Mouse (Mus musculus) left cerebral cortex, adult 2 months (tissue): ENCODE data around the gene Ghr. TPM values are rescaled to one million over a fixed set of nuclear protein-coding genes. Genes with fewer than 3 reads are reported as not detected.
A peak's percentile ranks its signal among the peaks of the same experiment; 100 is the strongest.

ENCODE experiments used
- DNase-seq, 2 experiments: peaks; one replicate each; pipeline ENCODE4 v3.0.0; 2021 to 2022; ENCODE audit warnings: low spot score in 2 of 2, mixed read lengths in 1 of 2; ENCODE audit errors: extremely low spot score in 1 of 2
- H3K27ac ChIP-seq: fragments of 200-600 bp; 2 replicates; pipeline ENCODE4 v1.8.1; 2022
- H3K4me3 ChIP-seq: fragments of 200-600 bp; 2 replicates; pipeline ENCODE4 v1.8.1; 2022
- CTCF ChIP-seq: fragments of 200-600 bp; IDR thresholded peaks from 2 replicates; pipeline ENCODE4 v1.8.1; 2022; ENCODE audit warnings: antibody characterized with exemption, mild to moderate bottlenecking, moderate library complexity
- intact Hi-C: fragments of 180-260 bp; cut with DNase I; formaldehyde crosslinking; loops from one replicate; pipeline ENCODE4 v1.15.1; 2025
- total RNA-seq, 2 experiments: library from RNA; stranded (reverse); gene quantifications; 2 replicates each; pipeline ENCODE4 v1.2.3; 2021

Ghr gene
- total RNA-seq, 2 experiments from 2014 or later: 12.2 to 14.0 TPM

DNA sequence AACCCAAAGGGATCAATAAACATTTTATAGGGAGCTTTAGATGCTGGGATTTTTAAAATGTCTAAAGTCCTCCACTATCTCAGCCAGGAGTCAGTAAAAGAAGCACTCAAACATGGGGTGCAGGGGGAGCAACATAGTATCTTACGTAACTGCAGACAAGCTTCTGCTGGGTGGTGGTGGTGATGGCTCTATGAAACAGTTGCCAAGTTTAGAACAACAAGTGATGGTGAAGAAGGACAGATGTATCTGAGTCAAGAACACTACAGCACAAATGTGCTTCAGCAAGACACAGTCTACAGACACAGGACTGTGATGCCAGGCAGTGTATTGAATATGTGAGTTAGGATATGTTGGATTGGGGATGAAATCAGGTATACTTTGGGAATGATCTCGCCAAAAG, 187.1 kb downstream of the Ghr start:
- no peak for TF ChIP-seq CTCF
- H3K27ac ChIP-seq: no peak overlapping the region
- H3K4me3 ChIP-seq: no peak overlapping the region
- DNase-seq: no peak
- intact Hi-C loops: no loop called here

DNA sequence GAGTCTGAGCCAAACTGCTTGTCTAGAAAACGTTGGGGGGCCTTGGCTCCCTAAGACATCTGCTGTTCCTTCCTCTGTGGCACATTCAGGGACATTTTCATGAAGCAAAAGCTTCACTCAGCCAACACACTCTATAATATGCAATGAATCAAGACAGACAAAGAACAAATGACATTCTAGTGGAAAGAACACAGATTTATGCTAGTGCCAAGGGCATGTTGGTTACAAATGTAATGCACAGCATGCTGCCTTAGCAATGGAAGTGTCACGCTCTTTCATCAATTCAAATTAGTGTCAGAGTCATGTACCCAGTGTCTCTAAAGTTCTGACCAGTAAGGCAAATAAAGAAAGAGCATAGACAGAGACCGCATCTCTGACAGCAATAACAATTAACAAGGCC, 187.6 kb downstream of the Ghr start:
- DNase-seq: no peak
- Histone ChIP-seq H3K4me3 (no peak overlapping the region), H3K27ac (no peak overlapping the region)
- no peak for TF ChIP-seq CTCF
- intact Hi-C loops: no loop called here

DNA sequence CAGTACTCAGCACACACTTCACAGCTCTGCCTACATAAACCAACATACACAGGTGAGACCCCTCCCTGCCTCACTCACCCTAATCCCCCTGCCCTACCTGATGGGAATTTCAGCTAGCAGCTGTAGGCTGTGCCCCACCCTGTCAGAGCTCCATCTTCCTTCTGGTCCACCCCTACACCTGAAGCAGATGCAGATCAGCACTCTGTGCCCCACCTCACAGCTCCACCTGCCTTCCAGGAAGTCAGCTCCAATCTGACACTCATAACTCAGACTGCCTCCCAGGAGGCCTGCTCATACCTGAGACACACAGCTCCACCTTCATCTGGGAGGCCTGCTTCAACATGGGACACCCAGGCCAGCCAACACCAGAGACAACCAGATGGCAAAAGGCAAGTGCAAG, 192.6 kb downstream of the Ghr start:
- H3K27ac ChIP-seq: no peak overlapping the region
- intact Hi-C loops: no loop called here
- no peak for DNase-seq
- no peak for TF ChIP-seq CTCF
- H3K4me3 ChIP-seq: no peak overlapping the region

DNA sequence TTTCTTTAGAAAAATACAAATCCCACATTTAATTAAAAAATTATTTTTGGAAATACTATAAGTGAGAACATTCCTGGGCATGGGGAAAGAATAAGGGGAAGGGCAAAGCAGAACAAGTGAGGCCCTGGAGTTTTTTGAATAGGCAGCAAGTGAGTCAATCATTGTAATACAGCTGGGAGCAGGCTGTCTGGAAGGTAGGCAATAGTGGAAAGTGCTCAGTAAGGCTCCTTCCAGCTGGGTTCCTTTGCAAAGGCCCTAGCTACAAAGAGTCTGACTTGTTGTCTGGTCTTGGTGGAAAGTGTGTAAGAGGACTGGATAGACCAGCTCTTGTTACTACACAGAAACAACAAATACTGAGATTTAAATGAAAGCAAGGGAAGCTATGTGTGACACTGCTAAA, 194.3 kb downstream of the Ghr start:
- intact Hi-C loops: no loop called here
- Histone ChIP-seq H3K27ac (no peak overlapping the region), H3K4me3 (no peak overlapping the region)
- no peak for TF ChIP-seq CTCF
- DNase-seq: no peak

DNA sequence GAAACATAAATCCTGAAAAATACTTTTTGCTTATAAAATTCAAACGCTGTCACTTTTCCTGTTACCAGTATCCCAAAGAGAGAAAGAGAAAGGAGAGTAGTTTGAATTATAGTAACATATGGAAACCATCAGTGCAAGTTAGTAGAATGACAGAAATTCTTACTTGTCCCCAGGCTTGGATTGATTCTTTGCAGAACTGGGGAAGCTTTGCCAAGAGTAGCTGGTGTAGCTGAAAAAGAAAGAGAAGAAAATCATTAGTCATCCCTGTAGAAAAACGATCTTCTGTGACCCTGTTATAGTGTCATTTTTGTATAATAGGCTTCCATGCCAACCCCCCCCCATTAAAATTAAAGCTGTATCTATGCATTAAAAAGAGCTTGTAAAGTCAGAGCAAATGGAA, 194.8 kb downstream of the Ghr start:
- Histone ChIP-seq H3K27ac (no peak overlapping the region), H3K4me3 (no peak overlapping the region)
- no peak for TF ChIP-seq CTCF
- no peak for DNase-seq
- intact Hi-C loops: no loop called here

DNA sequence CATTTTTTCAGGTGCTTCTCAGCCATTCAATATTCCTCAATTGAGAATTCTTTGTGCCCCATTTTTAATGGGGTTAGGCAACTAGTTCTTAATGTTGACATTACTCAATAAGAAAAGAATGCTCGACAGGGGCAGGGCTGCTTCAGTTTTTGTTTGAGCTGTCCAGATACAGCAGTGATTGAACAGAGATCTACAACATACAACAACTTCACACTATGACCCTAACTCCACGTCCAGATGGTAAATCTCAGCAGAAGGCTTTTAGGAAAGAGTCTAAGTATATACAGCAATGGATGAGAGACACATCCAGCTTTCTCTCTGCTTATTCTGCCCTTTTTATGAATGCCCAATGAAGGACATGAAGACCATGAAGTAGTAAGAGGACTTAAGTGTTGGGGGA, 199.5 kb downstream of the Ghr start:
- Histone ChIP-seq H3K4me3 (no peak overlapping the region), H3K27ac (no peak overlapping the region)
- intact Hi-C loops: no loop called here
- DNase-seq: no peak
- no peak for TF ChIP-seq CTCF

DNA sequence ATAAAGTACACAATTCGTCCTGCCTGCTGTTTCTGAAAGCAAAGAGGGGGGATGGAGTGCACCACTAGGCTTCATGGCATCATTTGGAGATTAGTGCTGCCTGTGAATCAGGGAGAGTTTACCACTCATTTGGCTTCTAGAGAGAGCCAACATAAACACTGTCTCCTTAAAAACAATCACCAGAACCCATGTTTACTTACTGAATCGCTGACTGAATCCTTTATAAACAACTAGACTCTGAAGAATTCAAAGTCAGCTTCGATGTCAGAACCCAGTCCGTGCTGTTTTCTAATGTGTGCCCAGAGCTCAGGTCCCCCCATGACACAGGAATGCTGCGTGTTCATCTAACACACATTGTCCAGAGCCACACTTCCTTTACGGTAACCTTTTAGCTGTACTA, 201.9 kb downstream of the Ghr start:
- intact Hi-C loops: no loop called here
- DNase-seq: no peak

DNA sequence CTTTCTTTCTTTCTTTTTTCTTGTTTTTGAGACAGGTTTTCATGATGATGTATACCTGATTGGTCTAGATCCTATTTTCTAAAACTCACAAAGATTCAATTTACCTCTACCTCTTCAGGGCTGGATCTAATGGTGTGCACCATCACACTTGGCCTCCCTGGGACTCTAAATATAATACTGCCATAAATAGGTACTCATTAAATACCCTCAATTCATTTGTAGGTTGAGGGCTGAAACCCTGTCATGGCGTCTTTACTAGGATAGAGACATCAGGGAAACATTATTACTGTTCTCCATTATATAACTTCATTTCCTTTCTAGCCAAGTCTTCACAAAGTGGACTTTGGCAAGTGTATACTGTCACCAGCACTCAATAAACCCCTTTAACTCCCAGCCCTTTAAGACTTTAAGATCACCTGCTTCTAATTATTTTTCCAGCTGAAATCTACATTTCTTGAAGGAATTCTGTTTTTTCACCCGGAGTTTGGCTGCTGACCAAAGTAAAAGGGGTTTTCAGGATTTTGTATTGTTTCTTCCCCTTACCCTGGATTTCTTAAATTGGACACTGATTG, 214.9 kb downstream of the Ghr start:
- no peak overlapping the region for H3K4me3 ChIP-seq
- no peak for DNase-seq
- intact Hi-C loops: no loop called here
- TF ChIP-seq CTCF: no peak
- no peak overlapping the region for H3K27ac ChIP-seq

More for the DNA sequence above, 201.9 kb downstream of the Ghr start:
- no peak overlapping the region for H3K27ac ChIP-seq
- TF ChIP-seq CTCF: no peak
- no peak overlapping the region for H3K4me3 ChIP-seq

DNA sequence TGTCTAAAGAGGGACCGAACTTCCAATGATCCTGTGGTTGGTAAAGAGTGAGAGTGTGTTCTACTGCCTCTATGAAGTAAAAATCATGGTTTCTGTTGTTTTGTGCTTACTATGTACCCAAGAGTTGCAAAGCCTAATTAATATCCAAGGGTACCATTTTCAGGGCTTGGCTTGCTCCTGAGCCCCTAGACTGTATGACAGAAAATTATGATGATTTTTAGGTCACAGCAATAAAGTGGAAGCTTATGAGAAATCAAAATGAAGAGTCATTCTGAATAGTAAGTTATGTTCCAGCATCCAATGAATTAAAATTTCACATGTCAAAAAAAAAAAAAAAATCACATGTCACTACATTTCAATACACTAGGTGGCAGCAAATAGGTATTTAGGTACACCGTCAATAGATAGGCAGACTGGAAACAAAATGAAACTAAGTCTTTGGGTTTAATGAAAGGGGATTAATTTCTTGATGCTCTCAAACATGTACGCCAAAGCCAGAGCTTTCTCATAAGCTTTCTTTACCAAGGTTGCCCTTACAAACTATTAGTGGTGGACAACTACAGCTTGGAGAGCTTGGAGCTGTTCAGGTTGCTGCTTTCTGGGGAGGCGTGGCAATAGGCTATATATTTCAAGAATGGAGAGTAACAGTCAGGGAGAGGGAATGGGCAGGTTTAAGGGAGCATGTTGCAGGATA, 227.1 kb downstream of the Ghr start:
- peak; percentile 69 for TF ChIP-seq CTCF
- Histone ChIP-seq H3K4me3 (peak overlapping the region; percentile 9; the same call in 1 of the 2 replicates), H3K27ac (no peak overlapping the region)
- DNase-seq: no peak
- intact Hi-C loops: loop anchor here (2.0 to 10.0 kb wide), 3 partner anchors 151 to 553 kb away; partner anchors contain the start of gene Ghr

DNA sequence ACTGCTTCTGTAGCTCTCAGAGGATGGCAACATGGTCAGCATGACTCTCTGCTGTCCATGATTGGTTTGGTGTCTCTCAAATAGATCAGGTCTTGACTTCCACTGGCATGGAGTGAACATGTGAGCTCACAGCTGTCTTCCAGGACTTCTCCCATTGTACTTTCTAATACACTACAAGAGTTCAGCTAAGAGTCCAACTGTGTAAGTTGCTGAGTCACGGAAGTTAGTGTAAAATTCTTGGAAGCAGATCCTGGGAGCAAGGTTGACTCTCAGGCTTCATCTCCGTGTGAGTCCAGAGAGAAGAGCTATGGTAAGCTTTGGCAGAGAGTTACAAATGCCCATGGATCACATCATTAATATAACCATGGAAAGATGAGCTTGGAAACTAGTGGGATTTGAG, 229.6 kb downstream of the Ghr start:
- no peak for TF ChIP-seq CTCF
- H3K27ac ChIP-seq: no peak overlapping the region
- H3K4me3 ChIP-seq: no peak overlapping the region
- intact Hi-C loops: loop anchor here (10.0 kb wide), 1 partner anchor 149 kb away; no protein-coding TSS in a partner anchor
- DNase-seq: no peak

DNA sequence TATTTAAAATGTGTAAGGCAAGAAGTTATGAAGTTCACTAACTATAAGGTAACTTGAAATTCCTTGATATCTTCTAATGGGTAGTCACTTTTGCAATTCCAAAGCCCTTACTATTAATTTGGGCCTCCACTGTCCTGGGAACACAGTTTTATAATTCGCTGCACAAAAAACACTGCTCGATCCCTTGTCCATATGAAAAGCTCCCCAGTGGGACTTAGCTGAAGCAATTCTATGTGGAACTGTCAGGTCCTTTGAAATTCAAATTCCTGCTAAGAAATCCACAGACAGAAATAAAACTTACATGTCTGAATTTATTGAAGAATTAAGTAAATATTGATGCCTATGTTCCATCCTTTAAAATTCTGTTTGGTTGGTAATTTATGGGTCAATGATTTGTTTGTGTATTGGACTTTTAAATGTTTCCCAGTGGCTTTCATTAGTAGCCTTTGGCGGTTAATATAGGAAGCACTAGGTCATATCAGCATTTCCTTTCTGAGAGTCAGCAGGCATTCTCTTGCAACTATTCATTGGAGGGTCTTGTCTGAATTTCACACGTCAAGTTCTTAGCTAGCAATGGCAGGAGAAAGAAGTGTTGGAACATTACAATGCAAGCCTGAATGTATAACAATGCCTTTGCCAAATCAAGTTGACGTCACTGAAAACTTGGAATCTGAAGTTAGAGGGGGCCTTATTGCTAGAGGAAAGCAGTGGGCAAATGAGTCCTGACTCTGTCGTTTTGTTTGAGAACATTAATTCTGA, 233.8 kb downstream of the Ghr start:
- DNase-seq: no peak
- no peak overlapping the region for H3K4me3 ChIP-seq
- no peak overlapping the region for H3K27ac ChIP-seq
- intact Hi-C loops: loop anchor here (10.0 kb wide), 1 partner anchor 145 kb away; no protein-coding TSS in a partner anchor
- TF ChIP-seq CTCF: no peak

DNA sequence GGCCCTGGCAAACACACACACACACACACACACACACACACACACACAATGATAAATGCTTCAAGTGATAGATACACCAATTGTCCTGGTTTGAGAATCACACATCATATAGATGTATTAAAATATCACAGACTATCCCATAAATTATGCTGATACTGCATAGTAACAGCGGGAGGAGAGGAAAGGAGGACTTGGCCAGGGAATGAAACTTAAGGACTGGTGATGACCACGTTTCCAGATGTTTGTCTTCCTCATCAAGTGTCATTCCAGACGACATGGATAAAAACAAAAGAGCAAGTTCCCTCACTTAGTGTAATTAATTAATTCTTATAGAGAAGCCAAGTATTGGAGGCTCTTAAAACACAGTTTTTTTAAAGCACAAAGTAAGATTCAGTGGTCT, 236.6 kb downstream of the Ghr start:
- TF ChIP-seq CTCF: no peak
- intact Hi-C loops: no loop called here
- Histone ChIP-seq H3K4me3 (no peak overlapping the region), H3K27ac (no peak overlapping the region)
- no peak for DNase-seq

DNA sequence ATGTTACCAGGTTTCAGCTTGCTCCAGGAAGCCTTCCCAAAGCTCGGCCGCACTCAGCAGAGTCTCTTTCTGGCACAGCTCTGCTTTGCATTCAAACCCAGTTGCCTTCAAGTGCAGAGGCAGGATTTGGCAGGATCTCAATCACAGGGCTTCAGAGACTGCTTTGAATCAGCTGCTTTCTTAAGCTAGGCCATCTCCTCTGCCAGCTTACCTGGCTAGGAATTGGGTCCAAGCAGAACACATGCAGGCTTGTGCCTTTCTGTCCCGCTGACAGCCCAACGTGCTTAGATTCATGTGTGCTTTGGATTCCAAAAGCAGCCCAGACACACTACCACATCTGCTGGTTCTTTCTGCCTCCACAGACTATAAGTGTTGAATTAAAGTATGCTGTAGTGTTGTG, 238.7 kb downstream of the Ghr start:
- Histone ChIP-seq H3K27ac (peak overlapping the region; percentile 62), H3K4me3 (no peak overlapping the region)
- no peak for TF ChIP-seq CTCF
- DNase-seq: peak; percentile 34 to 45
- intact Hi-C loops: no loop called here
